Mouse (Mus musculus): ENCODE results near the gene Cenpu.
A peak's percentile ranks its signal among the peaks of the same experiment; 100 is the strongest.

The Cenpu gene

GRCm38 (mm10) chr8:46551615-46552440, at the start of gene Cenpu:
TSS of gene Cenpu (plus strand) at chr8:46552028.
- DNase-seq: peak; percentile 100

DNA sequence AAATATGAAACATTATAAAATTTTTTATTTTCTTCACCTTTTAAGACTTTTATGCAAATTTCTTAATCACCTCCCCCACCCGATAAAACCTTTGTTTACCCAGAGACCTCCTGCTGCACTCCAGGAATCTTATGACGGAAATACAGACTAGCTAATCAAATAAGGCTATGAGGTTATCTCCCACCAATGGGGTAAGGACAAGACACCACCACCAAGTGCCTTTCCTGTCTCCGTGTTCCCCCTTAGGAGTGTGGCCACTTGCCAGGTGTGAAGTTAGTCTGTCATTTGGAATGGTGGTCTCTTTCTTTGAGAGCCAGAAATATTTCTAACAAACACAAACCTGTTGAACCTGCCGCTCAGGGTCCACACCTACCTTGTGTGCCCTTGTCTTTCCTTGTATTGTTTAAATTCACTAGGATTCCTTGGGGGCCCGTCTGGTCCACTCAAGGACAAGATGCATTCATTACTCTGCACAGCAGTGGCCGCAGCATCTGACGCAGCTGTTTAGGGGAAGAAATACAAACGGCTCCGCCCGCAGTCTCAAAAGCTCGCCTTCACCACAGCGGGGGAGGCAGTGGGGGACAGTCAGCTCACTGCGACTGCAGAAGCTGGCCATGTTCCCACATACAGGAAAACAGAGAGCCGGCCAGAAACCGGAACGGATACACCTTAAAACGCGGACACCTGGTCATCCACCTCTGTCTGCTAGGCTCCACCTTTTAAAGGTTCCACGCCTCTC, 49.3 kb upstream of the Cenpu start:
- no peak for DNase-seq

DNA sequence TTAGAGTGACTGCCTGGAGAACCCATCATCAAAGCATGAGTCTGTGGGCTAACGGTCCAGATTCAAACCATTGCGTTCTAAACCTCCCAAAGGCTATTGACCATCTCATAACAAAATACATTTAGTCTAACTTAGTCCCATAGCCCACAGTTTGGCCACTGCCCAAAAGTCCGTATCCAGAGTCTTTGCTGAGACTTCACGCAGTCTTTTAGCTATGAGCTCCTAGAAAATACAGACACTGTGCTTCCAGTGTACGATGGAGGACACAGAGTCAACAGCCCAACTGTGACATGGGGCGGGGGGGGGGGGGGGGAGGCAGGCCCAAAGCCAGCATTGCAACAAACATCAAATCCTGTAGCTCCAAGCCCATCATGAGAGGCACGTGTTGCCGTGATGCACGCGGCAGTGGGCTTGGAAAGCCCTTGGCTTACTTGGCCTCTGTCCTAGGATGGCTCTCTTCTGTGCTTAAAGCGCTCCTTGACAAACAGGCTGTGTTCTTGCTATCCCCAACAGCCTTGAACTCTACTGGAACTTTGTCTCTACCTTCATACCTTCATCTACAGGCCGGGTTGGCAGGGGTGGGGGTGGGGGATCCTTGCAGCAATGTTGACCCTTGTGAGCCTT, 48.6 kb upstream of the Cenpu start:
- DNase-seq: no peak

DNA sequence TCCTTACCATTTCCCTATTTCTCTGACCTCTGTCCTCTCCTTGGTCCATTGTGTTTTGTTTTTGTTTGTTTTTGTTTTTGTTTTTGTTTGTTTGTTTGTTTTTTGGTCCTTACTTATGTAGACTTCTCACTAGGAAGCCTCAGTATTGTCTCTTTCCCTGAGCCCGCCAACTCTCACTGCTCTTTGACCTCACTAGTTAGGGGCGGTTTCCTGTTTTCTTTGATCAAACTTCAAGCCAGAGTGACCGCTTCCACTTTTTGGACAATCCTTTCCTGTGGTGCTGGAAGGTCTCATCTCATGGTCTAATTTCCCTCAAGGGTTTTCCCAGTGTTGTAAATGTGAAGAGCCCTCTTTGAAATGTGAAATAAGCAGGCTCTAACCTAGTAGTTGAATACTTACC, 47.6 kb upstream of the Cenpu start:
- DNase-seq: no peak

DNA sequence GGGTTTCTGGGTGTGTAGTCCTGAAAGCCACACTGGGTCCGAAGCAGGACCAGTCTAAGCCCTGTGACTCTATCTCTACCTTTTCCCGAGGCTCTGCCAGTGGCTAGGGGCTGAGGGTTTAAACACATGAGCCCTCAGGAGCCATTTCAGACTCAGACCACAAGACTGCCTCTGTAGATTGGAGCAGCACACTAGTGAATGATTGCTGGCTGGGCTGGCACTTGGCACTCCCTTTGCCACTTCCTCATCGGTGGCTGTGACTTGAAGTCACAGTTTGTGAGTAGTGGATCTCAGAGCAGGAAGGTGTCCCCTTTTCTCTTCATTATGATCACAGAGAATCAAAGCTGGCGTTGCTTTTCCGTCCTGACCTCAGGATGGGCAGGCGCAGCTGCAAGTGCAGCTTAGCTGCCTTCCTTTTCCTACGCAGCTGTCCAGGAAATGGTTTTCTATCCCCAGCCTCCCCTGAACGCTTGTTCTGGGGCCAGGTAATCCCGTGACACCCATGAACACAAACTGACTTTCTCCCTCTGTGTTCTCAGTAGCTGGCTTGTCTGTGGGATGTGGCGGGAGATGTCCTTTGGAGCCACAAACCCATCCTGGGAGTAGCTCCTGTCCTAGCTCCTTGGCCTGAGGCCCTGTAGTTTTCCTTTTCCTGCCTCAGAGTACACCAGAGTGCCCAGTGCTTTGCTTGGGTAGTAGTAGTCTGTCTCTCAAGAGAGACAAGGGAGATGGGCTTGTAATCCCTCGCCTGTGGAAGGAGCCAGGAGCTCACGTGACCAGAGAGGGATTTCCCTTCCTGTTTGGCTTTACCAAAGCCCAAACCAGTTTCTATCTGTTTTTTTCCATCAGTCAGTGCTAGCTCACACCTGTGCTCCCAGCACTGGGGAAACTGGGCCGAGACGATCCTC, 43.1 kb upstream of the Cenpu start:
- peak; percentile 7 for DNase-seq

DNA sequence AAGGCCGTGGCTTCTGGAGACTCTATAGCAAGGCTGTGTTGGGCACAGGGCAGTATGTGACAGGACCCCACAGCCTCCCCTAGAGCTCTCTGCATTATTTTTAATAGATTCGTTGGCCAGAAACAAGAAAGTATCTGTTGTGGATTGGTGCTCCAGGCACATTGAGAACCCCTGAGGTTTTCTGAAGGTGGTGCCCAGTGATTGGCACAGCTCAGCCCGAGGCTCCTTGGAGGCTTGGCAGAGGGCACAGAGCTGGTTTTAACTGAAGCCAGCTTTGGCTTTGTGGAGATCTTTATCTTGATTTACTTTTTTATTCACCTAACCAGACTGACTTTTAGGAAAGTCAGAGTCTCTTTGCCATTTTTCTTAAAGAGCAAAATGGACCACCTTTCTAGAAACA, 42.4 kb upstream of the Cenpu start:
- no peak for DNase-seq

- DNase-seq: no peak
These were observed 40.5 kb upstream of the Cenpu start for GRCm38 (mm10) chr8:46511336-46511735.

DNA sequence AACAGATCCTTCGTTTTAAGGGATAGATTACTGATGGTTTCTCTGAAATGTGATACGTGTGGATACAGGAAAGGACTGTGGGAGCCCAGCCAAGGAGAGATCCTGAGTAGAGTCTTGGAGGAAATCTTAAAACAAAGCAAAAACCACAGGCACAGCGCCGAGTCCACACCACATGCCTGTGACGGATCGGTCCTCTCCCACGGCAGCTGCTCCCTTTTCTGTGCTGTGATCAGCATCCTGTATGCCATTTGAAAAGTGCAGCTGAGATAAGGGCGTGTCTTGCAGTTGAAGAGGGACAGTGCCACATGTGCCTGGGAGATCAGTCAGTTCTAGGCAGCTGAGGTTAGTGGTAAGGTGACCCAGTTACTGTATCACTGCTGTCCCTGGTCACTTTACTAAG, 39.3 kb upstream of the Cenpu start:
- peak; percentile 31 for DNase-seq

GRCm38 (mm10) chr8:46514027-46514426, 37.8 kb upstream of the Cenpu start:
- no peak for DNase-seq

DNA sequence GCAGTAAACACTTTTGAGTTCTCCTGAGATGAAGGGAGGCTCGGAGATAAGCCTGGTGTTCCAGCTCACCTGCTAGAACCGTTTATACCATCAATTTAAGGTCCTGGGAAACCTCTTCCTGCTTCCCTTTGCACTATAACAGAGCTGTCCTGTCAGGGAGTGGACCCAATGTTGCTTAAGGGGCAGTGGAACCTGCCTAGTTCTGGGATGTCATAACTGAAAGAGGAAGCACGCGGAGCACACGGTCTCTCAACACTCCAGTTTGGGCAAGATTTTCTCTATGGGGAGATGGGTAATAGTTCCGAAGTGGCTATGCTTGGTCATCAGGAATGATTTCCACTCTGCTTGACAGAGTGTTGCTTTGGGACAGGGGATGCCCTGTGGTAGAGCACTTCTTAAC, 31.2 kb upstream of the Cenpu start:
- DNase-seq: no peak

GRCm38 (mm10) chr8:46526098-46526497, 25.7 kb upstream of the Cenpu start:
- DNase-seq: no peak

DNA sequence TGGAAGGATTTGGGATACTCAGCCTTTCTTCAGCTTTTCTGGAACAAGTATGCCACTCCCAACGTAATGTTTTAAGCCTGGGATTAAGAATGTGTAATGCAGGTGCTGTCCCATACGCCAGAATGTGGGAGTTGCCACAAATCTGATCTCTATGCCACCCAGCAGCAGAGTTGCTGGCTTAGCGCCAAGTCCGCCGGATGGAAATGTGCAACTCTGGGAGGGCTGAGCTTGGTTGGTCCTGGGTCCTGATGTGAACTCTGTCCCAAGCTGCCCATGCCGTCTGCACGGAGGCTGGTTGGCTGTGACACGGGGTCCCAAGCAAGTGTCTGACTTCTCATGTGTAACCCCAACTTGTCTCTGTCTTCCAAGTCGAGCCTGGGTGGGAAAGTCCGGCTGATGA, 25.0 kb upstream of the Cenpu start:
- DNase-seq: peak; percentile 14

DNA sequence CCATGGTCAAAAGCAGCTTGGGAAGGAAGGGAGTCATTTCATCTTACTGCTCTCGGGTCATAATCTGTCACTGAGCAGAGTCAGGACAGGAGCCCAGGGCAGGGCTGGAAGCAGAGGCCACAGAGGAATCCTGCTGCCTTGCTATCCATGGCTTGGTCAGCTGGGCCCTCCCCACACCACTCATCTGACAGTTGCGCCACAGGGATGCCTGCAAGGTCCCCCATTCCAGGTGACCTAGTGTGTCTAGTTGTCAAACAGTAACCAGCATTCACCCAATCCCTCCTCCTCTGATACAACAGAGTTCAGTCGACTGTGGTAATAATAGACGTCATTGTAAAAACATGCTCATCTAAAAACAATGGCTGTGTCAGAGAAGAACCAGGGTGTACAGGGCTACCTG, 22.3 kb upstream of the Cenpu start:
- DNase-seq: no peak

DNA sequence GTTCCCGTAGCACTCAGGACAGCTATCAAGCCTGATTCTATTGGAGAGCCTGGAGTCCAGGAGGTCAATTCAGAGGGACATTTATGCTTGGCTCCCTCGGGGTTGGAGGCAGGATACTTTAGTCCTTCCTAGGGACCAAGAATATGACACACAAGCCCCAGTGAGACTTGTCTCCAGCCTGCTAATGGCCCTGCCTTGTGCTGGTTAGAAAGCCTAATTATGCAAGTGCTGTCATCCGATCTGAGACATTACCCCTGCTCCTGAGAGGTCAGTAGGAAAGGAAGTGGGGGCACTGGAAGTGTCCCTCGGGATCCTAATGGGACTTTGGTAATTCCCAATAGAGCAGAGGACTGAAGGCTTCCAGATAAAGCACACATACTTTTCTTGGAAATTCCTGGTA, 21.3 kb upstream of the Cenpu start:
- DNase-seq: no peak

DNA sequence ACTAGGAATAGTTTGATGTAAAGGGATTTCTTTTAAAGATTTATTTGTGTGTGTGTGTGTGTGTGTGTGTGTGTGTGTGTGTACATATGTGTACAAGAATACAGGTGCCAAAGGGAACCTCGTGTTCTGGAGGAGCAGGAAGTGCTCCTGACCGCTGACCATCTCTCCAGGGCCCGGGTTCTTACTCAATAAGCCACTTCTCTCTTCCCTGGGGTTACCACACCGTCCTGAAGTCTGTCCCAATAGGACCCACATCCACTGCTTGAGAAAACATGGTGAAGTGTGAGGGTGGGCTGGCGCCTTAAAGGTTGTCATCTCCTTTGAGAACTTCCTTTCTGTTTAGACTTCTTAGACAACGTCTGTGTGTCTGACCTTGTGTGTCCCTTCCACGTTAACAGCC, 17.9 kb upstream of the Cenpu start:
- no peak for DNase-seq

- DNase-seq: peak; percentile 59
These were observed 12.1 kb upstream of the Cenpu start for GRCm38 (mm10) chr8:46539701-46540100.

- DNase-seq: peak; percentile 49
These were observed 8.6 kb upstream of the Cenpu start for GRCm38 (mm10) chr8:46543191-46543590.

GRCm38 (mm10) chr8:46543662-46544061, 8.2 kb upstream of the Cenpu start:
- DNase-seq: peak; percentile 27

- no peak for DNase-seq
These were observed 6.0 kb upstream of the Cenpu start for GRCm38 (mm10) chr8:46545854-46546253.

DNA sequence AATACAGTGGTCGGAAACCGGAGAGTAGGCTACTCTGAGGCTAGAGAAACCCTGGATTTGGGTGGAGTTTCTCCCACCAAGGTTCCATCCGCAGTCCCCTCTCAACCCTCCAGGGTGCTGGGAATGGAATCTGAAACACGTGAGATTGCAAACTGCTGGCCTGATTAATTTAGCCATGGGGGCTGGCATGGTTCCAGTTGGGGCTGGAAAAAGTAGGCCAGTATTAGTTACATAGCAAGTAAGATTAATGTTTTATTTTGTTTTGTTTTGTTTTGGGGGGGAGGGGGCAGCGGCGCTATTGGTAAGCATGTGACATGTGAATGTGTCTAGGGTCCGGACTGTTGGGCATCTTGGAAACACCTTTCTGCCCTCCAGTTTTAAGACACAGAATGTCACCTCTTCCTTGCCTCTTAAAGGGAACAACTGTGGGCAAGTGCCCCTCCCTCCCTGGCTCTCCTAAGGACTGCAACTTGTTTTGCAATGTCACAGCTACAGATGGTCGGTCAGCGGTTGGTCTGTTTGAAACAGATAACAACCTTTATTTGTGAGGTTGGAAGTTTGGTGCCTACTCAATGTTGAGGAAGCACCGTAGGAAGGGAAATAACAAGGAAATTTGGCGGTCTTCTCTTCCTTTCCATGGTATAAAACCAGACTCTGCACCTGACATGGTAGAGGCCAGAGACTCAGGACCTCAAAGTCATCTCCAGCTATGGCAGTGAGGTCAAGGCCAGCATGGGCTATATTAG, 5.2 kb upstream of the Cenpu start:
- DNase-seq: peak; percentile 57

GRCm38 (mm10) chr8:46547245-46547644, 4.6 kb upstream of the Cenpu start:
- DNase-seq: peak; percentile 82

GRCm38 (mm10) chr8:46550058-46550457, 1.8 kb upstream of the Cenpu start:
- DNase-seq: no peak

Measured in lung, postnatal 10 days (tissue).